Comparison of ENCODE assay signal across 40 mouse cellular contexts in the genomic region with DNA sequence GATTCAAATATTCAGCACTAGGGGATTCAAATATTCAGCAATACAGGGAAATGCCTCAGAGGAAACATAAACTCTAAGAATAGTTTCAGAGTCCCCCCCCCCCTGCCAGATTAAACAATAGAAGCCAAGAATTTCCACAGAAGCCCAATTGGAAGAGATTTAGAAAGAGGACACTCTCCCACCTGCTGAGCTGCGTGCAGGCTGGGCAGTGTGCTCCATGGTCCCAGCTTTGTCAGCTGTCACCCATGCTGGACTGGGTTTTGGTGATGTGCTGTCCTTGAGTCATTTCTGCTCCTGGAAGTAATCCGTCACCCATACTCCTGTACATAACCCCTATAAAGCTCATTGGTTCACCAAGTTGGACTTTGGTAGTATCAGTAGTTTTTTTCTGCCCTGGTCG. TPM values are rescaled to one million over a fixed set of nuclear protein-coding genes. Genes with fewer than 3 reads are reported as not detected.
"Had no signal": no experiment of that assay in that cellular context is flagged by ENCODE, and none has a peak within 500 bp of the region (broad histone marks: within the 10 kb centered on the region; RNA-seq: fewer than 3 reads in every experiment).

No protein-coding gene starts in this region.

- H3K4me2 ChIP-seq: heart, embryonic 12.5 days; hindbrain, embryonic 13.5 days; hindbrain, embryonic 15.5 days; limb, embryonic 13.5 days; limb, embryonic 15.5 days; liver, embryonic 12.5 days had no signal

- DNase-seq: forebrain, postnatal 0 days; gastrocnemius, postnatal 14 days; gastrocnemius, postnatal 36 days; heart, postnatal 14 days; heart, postnatal 36 days; kidney, adult 11 months; layer of hippocampus, adult 9-11 months; layer of hippocampus, postnatal 36 days; left cerebral cortex, postnatal 4 days; lung, adult 18-20 months had no signal

- H3K36me3 ChIP-seq: heart, embryonic 10.5 days; heart, embryonic 12.5 days; hindbrain, embryonic 13.5 days; hindbrain, embryonic 15.5 days; limb, embryonic 13.5 days; limb, embryonic 15.5 days; liver, embryonic 12.5 days had no signal

- H3K27ac ChIP-seq: heart, embryonic 10.5 days; hindbrain, embryonic 13.5 days; hindbrain, embryonic 15.5 days; hindbrain, postnatal 0 days; kidney, postnatal 0 days; limb, embryonic 13.5 days; limb, embryonic 15.5 days; liver, embryonic 12.5 days; liver, embryonic 14.5 days had no signal

- H3K27me3 ChIP-seq: heart, embryonic 12.5 days; hindbrain, embryonic 13.5 days; hindbrain, embryonic 15.5 days; limb, embryonic 13.5 days; limb, embryonic 15.5 days; liver, embryonic 12.5 days had no signal

- H3K4me1 ChIP-seq: heart, embryonic 10.5 days; heart, embryonic 12.5 days; hindbrain, embryonic 13.5 days; hindbrain, embryonic 15.5 days; limb, embryonic 13.5 days; limb, embryonic 15.5 days; liver, embryonic 12.5 days had no signal

- H3K4me3 ChIP-seq: heart, embryonic 10.5 days; heart, embryonic 12.5 days; hindbrain, embryonic 13.5 days; hindbrain, embryonic 15.5 days; limb, embryonic 13.5 days; limb, embryonic 15.5 days; liver, embryonic 12.5 days had no signal

- H3K9me3 ChIP-seq: heart, embryonic 10.5 days; heart, embryonic 12.5 days; hindbrain, embryonic 13.5 days; hindbrain, embryonic 15.5 days; limb, embryonic 13.5 days; limb, embryonic 15.5 days; liver, embryonic 12.5 days had no signal

- H3K9ac ChIP-seq: forebrain, postnatal 0 days; heart, embryonic 12.5 days; hindbrain, embryonic 13.5 days; hindbrain, embryonic 15.5 days; limb, embryonic 13.5 days; limb, embryonic 15.5 days; liver, embryonic 12.5 days; liver, embryonic 14.5 days had no signal

- ATAC-seq: forebrain, postnatal 0 days; hindbrain, postnatal 0 days; intestine, embryonic 16.5 days; liver, embryonic 12.5 days had no signal

RNA-seq across cellular contexts. Expression of a gene that starts 40.2 kb away (rescaled TPM):
- total RNA-seq: forebrain, postnatal 0 days; gastrocnemius, adult 18-20 months; gastrocnemius, postnatal 14 days; gastrocnemius, postnatal 36 days; heart, adult 8-10 months; heart, postnatal 14 days; heart, postnatal 36 days; hematopoietic stem cell, adult 5-6 weeks; hindbrain, postnatal 0 days; layer of hippocampus, adult 18-20 months; layer of hippocampus, adult 8-10 months; layer of hippocampus, postnatal 14 days; layer of hippocampus, postnatal 36 days; left cerebral cortex, adult 18-20 months; left cerebral cortex, adult 8-10 months; left cerebral cortex, postnatal 10 days; left cerebral cortex, postnatal 25 days; left cerebral cortex, postnatal 4 days; liver, adult 2 months had no signal
- polyA plus RNA-seq: forebrain, postnatal 0 days; gonadal fat pad, adult 2 months; heart, embryonic 10.5 days; heart, embryonic 12.5 days; heart, embryonic 14.5 days; heart, embryonic 16.5 days; hindbrain, embryonic 11.5 days; hindbrain, embryonic 13.5 days; hindbrain, embryonic 15.5 days; hindbrain, postnatal 0 days; intestine, embryonic 14.5 days; intestine, embryonic 16.5 days; kidney, postnatal 0 days; large intestine, adult 2 months; limb, embryonic 11.5 days; limb, embryonic 13.5 days; limb, embryonic 15.5 days; liver, adult 2 months; liver, embryonic 12.5 days; liver, embryonic 14.5 days; liver, embryonic 16.5 days had no signal

RNA-seq across cellular contexts. Expression of a gene that starts 40.4 kb away (rescaled TPM):
- total RNA-seq: forebrain, postnatal 0 days; gastrocnemius, adult 18-20 months; gastrocnemius, postnatal 14 days; gastrocnemius, postnatal 36 days; heart, adult 8-10 months; heart, postnatal 14 days; heart, postnatal 36 days; hematopoietic stem cell, adult 5-6 weeks; layer of hippocampus, adult 18-20 months; layer of hippocampus, adult 8-10 months; layer of hippocampus, postnatal 14 days; layer of hippocampus, postnatal 36 days; left cerebral cortex, adult 18-20 months; left cerebral cortex, adult 8-10 months; left cerebral cortex, postnatal 10 days; left cerebral cortex, postnatal 25 days; left cerebral cortex, postnatal 4 days; liver, adult 2 months had no signal
- polyA plus RNA-seq: forebrain, postnatal 0 days; gonadal fat pad, adult 2 months; heart, embryonic 10.5 days; heart, embryonic 12.5 days; heart, embryonic 14.5 days; heart, embryonic 16.5 days; hindbrain, embryonic 11.5 days; hindbrain, embryonic 13.5 days; hindbrain, embryonic 15.5 days; hindbrain, postnatal 0 days; intestine, embryonic 14.5 days; intestine, embryonic 16.5 days; kidney, postnatal 0 days; large intestine, adult 2 months; limb, embryonic 11.5 days; limb, embryonic 13.5 days; limb, embryonic 15.5 days; liver, adult 2 months; liver, embryonic 12.5 days; liver, embryonic 14.5 days; liver, embryonic 16.5 days had no signal
